Mouse (Mus musculus) cerebellum, adult 11 months (tissue): Measurements from ENCODE around the gene Ptpro.

Experiments
- DNase-seq: peaks from one replicate; pipeline ENCODE4 v3.0.0; 2022

Gene Ptpro

GRCm38 (mm10) chr6:137503462-137503861, 251.3 kb downstream of the Ptpro start:
- no peak for DNase-seq

- DNase-seq: no peak
Measured at GRCm38 (mm10) chr6:137504052-137504451, 251.9 kb downstream of the Ptpro start.

GRCm38 (mm10) chr6:137505555-137506227, 253.6 kb downstream of the Ptpro start:
- DNase-seq: no peak

- no peak for DNase-seq
Measured at GRCm38 (mm10) chr6:137506563-137506962, 254.4 kb downstream of the Ptpro start.

- DNase-seq: no peak
Measured at GRCm38 (mm10) chr6:137508936-137509335, 256.8 kb downstream of the Ptpro start.

- no peak for DNase-seq
Measured at GRCm38 (mm10) chr6:137509341-137510045, 257.4 kb downstream of the Ptpro start.

- DNase-seq: no peak
Measured at GRCm38 (mm10) chr6:137512753-137513152, 260.6 kb downstream of the Ptpro start.
